Mouse (Mus musculus) subcutaneous adipose tissue, adult 2 months (tissue): ENCODE data around the gene Rab8b. TPM values are rescaled to one million over a fixed set of nuclear protein-coding genes. Genes with fewer than 3 reads are reported as not detected.

Experiments
- polyA plus RNA-seq: library from polyadenylated mRNA; depleted of rRNA; stranded (reverse); fragments of >200 nt; gene quantifications from 2 replicates; pipeline ENCODE4 v1.2.3, GENCODE M21; 2012; ENCODE audit warnings: low replicate concordance; rRNA removed

Rab8b gene
- 11.6 and 16.7 TPM in 2 replicates for polyA plus RNA-seq

GRCm38 (mm10) chr9:66919382-66919971, at the start of gene Rab8b:
TSS of gene Rab8b (minus strand) at chr9:66919687.

GRCm38 (mm10) chr9:66945647-66946641, 26.5 kb upstream of the Rab8b start, which contains the start of gene Rps27l:
TSS of gene Rps27l (plus strand) at chr9:66946086.

GRCm38 (mm10) chr9:66834318-66835096, 85.0 kb downstream of the Rab8b start, which contains the start of gene Aph1c:
TSS of gene Aph1c (minus strand) at chr9:66834726.

GRCm38 (mm10) chr9:66796739-66797138, 122.7 kb downstream of the Rab8b start, which contains the start of gene Gm10647:
TSS of gene Gm10647 (plus strand) at chr9:66797039.

GRCm38 (mm10) chr9:66795464-66796324, 123.8 kb downstream of the Rab8b start, which contains the start of gene Aph1b:
TSS of gene Aph1b (minus strand) at chr9:66795490.

Other genes starting within 250 kb of the Rab8b start
- 0.75 and 13.1 TPM in 2 replicates for gene Car12, start 206.0 kb downstream of the Rab8b start, polyA plus RNA-seq
- gene Aph1b, start 124.2 kb downstream of the Rab8b start, polyA plus RNA-seq, result 4.7 and 6.2 TPM in 2 replicates
- 0.09 and 0.19 TPM in 2 replicates for gene Gm10647, start 122.6 kb downstream of the Rab8b start, polyA plus RNA-seq
- 1.8 and 3.3 TPM in 2 replicates for gene Aph1c, start 85.0 kb downstream of the Rab8b start, polyA plus RNA-seq
- 62.6 and 63.6 TPM in 2 replicates for gene Rps27l, start 26.4 kb upstream of the Rab8b start, polyA plus RNA-seq
- 7.1 and 9.6 TPM in 2 replicates for gene Lactb, start 55.8 kb upstream of the Rab8b start, polyA plus RNA-seq
- gene Tpm1, start 129.7 kb upstream of the Rab8b start, polyA plus RNA-seq, result 62.5 and 411 TPM in 2 replicates